Mouse (Mus musculus): ENCODE data around the gene Masp1. TPM values are rescaled to one million over a fixed set of nuclear protein-coding genes. Genes with fewer than 3 reads are reported as not detected.

Gene Masp1
- polyA plus RNA-seq, 1 experiment from 2014 or later: 8.8 TPM

DNA sequence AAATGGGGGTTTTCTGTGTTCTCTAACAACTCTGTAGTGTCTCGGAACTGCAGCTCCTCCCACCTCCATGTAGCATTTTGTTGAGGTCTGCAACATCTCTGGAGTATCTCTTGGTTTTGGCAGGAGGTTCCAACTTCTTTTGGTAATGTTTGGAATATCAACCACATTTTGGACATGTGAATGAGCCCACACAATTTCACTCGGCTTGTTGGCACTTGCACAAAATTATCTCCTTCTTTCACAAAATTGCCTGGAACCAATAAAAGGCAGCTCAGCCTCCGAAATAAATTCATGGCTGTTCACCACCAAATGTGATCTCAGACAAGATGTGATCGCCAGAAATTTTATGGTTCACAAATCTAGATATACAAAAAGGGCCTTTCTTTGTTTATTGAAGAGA lies 8.6 kb upstream of the Masp1 start:
- ATAC-seq (ENCODE audit: low FRiP score, low read depth): no peak
- WGBS: 67% methylated on average over 4 of the region's 4 CpGs
- Histone ChIP-seq H3K9me3 (peaks cover 4% of the 10 kb centered on the region), H3K27ac (no peak overlapping the region), H3K4me3 (no peak overlapping the region), H3K9ac (no peak overlapping the region), H3K4me2 (replicated peaks) (no peak overlapping the region), H3K4me1 (no peaks in the 10 kb centered on the region), H3K36me3 (no peaks in the 10 kb centered on the region), H3K27me3 (no peaks in the 10 kb centered on the region)

DNA sequence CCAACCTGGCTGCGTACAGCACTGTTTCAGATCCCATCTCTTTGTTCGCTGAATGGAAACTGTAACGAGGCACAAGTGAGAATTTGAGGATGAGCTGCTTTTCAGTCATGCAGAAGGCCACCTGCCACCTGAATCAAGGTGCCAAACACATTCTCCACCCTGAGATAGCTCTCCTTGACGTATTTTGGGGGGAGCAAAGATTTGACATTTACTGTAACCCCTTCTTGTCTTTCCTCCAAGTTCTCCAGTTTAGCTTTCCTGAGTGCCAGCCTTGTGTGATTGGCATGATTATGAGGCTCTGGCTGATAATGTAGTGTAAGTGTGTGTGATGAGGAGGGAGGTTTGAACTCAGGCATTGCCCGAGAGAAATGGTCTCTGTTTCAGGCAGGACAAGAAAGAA lies 1.5 kb upstream of the Masp1 start:
- no peak overlapping the region for H3K27ac ChIP-seq
- no peak for ATAC-seq (ENCODE audit: low FRiP score, low read depth)
- no peaks in the 10 kb centered on the region for H3K36me3 ChIP-seq
- 0 out of 2 replicates have a peak, but pooled peaks cover 8% of the 10 kb centered on the region for H3K27me3 ChIP-seq
- H3K4me3 ChIP-seq: no peak overlapping the region
- H3K9ac ChIP-seq: no peak overlapping the region
- H3K4me2 ChIP-seq (replicated peaks): no peak overlapping the region
- H3K9me3 ChIP-seq: peaks cover 4% of the 10 kb centered on the region
- peaks cover 66% of the 10 kb centered on the region for H3K4me1 ChIP-seq
- WGBS: 69% methylated on average over 5 of the region's 5 CpGs

DNA sequence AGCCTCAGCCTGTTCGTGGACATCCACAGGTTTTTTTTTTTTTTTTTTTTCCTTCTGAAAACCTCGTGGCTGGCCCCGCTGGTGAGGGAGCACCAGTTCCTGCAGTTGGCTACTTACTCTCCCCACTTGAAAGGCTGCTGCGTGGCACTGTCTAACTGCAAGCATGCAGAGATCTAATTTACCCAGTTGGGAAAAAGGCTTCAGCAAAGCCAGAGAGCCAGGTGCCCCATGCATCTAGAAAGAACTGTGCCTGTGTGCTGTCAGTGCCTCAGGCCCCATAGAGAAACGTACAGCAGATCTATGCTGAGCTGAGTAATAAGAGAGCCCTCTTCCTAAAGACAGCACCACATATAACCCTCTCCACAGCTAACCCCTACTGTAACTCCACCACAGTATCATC lies 477 bp upstream of the Masp1 start:
- 10% methylated on average over 5 of the region's 5 CpGs for WGBS
- Histone ChIP-seq H3K9ac (no peak overlapping the region), H3K9me3 (peaks cover 4% of the 10 kb centered on the region), H3K4me2 (replicated peaks) (peak overlapping the region; percentile 70), H3K27ac (no peak overlapping the region), H3K4me3 (no peak overlapping the region), H3K4me1 (peaks cover 76% of the 10 kb centered on the region), H3K36me3 (no peaks in the 10 kb centered on the region), H3K27me3 (0 out of 2 replicates have a peak, but pooled peaks cover 8% of the 10 kb centered on the region)
- ATAC-seq (ENCODE audit: low FRiP score, low read depth): no peak

DNA sequence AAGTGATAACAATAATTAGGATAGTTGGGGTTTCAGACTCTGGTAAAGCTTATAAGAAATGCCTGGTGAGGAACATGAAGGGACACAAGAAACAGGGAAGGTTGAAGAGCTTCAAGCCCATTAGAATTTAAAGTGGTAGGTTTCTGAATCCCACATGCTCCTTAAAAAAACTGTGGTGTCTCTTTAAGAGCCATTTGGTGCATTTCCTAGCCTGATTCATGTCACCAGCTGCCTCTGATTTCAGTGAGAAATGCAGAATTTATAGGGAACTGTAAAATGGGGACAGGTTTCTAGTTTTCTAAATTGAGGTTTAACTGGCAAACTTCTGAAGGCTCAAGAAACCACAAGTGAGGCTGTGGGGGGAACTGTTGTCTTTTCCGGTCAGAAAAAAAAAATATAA lies 844 bp downstream of the Masp1 start:
- Histone ChIP-seq H3K4me3 (peak overlapping the region; percentile 41), H3K4me1 (peaks cover 81% of the 10 kb centered on the region), H3K27me3 (0 out of 2 replicates have a peak, but pooled peaks cover 8% of the 10 kb centered on the region), H3K9ac (no peak overlapping the region), H3K27ac (no peak overlapping the region; the same call in 1 of the 2 replicates), H3K36me3 (no peaks in the 10 kb centered on the region), H3K4me2 (replicated peaks) (peak overlapping the region; percentile 70), H3K9me3 (no peaks in the 10 kb centered on the region)
- WGBS: 0% methylated on average over 1 of the region's 1 CpGs
- ATAC-seq (ENCODE audit: low FRiP score, low read depth): no peak

DNA sequence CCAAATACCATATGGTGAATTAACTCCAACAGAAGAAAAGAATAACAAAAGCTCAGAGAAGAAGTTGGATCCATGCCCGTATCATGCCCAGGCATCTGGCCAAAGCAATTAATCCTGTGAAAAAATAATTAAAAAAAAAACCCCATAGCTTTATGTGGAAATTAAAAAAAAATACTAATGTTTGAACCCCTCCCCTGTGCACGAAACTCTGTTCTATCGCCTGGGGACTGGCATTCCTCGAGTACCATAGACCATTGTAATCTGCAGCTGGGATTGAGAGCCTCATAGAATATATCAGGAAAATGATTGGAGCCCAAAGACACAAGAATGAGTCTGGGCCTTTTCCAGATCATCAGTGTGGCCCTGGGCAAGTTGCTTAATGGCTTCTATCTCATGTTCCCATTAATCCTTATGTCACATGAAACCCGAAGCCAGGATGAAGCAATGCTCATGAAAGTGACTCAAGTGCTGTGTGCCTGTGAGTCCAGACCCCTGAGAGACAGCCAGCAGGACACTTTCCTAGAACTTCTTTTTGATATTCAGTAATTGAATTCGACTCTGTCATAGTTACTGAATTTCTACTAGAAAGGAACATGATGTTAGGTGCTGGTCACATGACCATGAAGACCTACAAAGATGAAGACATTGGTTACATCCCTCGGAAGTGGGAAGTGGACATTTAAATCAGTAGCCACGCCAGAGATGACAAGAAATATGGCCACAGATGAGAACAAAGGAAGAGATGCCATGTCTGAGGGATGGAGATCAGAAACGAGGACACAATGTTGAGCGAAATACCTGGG lies 1.8 kb downstream of the Masp1 start:
- 0 out of 2 replicates have a peak, but pooled peaks cover 8% of the 10 kb centered on the region for H3K27me3 ChIP-seq
- H3K4me2 ChIP-seq (replicated peaks): peak overlapping the region; percentile 70
- 67% methylated on average over 10 of the region's 10 CpGs for WGBS
- no peak for ATAC-seq (ENCODE audit: low FRiP score, low read depth)
- H3K4me1 ChIP-seq: peaks cover 81% of the 10 kb centered on the region
- H3K36me3 ChIP-seq: no peaks in the 10 kb centered on the region
- no peak overlapping the region for H3K9ac ChIP-seq
- no peaks in the 10 kb centered on the region for H3K9me3 ChIP-seq
- H3K27ac ChIP-seq: no peak overlapping the region
- no peak overlapping the region for H3K4me3 ChIP-seq

DNA sequence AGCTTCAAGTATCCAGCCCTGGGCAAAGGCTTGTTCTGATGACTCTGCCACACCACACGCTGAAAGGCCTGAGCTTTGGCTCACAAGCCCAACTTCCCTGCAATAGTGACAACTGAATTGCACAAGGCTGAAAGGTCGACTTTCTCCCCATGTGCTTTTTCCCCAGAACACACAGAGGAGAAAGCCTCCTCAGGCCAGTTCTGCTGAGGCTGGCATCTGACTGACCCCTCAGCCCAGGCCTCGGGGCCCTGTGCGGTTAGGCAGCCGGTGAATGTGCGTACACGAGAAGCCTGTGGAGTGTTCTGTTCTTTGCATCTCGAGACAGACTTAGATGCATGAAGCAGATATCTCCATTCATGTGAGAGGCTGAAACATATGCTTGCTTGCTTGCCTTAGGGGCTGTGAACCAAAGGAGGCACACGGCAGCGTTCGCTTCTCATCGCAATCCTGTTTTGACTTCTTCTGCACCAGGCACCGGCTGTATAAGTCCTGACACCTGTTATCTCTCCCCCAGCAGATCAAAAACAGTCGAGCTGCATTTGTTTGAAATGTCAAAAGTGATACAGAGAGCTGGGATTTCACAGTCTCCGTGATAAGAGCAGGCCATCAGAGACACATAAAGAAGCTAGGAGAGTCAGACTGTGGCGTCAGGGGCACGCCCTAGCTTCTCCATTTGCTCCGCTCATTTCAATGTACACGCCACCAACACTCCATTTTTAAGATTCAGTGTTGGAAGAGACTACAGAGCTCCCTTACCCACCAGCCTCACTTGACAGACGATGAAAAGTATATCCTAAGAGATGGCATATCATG lies 2.7 kb downstream of the Masp1 start:
- H3K9ac ChIP-seq: no peak overlapping the region
- 0 out of 2 replicates have a peak, but pooled peaks cover 8% of the 10 kb centered on the region for H3K27me3 ChIP-seq
- H3K4me1 ChIP-seq: peaks cover 74% of the 10 kb centered on the region
- no peak overlapping the region for H3K27ac ChIP-seq
- no peak for ATAC-seq (ENCODE audit: low FRiP score, low read depth)
- peak overlapping the region; percentile 70 for H3K4me2 ChIP-seq (replicated peaks)
- no peak overlapping the region for H3K4me3 ChIP-seq
- no peaks in the 10 kb centered on the region for H3K36me3 ChIP-seq
- H3K9me3 ChIP-seq: no peaks in the 10 kb centered on the region
- 68% methylated on average over 20 of the region's 20 CpGs for WGBS

DNA sequence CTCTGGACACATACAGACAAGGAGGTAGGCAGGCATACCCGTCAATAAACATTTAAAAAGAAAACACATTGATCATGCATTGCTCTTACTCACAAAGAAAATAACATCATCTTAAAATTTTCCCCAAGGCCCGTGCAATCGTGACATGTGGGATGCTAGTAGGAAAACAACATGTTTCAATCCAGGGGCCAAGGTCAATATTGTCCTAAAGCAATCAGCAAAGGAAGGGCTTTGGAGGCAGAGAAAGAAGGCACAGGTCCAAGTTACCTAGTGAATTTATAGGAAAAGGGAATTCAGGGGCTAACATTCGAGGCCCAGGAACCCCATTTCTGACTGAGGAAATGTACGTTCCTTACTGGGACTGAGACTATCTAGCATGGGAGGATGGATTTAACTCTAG lies 3.4 kb downstream of the Masp1 start:
- no peak for ATAC-seq (ENCODE audit: low FRiP score, low read depth)
- Histone ChIP-seq H3K27me3 (0 out of 2 replicates have a peak, but pooled peaks cover 8% of the 10 kb centered on the region), H3K36me3 (no peaks in the 10 kb centered on the region), H3K4me2 (replicated peaks) (no peak overlapping the region), H3K4me1 (peaks cover 66% of the 10 kb centered on the region), H3K27ac (no peak overlapping the region), H3K4me3 (no peak overlapping the region), H3K9me3 (no peaks in the 10 kb centered on the region), H3K9ac (no peak overlapping the region)
- 84% methylated on average over 5 of the region's 5 CpGs for WGBS

DNA sequence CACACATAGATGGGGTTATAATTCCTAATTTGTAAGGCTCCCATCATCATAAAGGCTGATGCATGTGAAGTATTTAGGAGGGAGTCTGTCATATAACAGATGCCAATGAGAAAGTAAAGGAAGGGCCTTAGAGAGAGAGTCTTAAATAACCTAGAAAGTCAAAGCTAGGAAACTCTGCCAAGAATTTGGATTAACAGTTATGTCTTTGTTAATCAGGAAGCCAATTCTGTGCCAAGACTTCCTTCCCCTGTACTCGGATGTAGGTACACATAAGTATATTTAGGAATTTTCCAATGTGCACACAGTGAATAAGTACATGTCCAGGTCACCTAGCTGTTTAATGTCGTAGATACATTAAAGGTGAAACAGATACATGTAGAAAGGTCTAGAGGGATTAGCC lies 4.0 kb downstream of the Masp1 start:
- WGBS: 53% methylated on average over 2 of the region's 2 CpGs
- Histone ChIP-seq H3K27ac (no peak overlapping the region), H3K4me3 (no peak overlapping the region), H3K9ac (no peak overlapping the region), H3K4me2 (replicated peaks) (no peak overlapping the region), H3K4me1 (peaks cover 60% of the 10 kb centered on the region), H3K9me3 (no peaks in the 10 kb centered on the region), H3K27me3 (0 out of 2 replicates have a peak, but pooled peaks cover 5% of the 10 kb centered on the region), H3K36me3 (no peaks in the 10 kb centered on the region)
- ATAC-seq (ENCODE audit: low FRiP score, low read depth): no peak

DNA sequence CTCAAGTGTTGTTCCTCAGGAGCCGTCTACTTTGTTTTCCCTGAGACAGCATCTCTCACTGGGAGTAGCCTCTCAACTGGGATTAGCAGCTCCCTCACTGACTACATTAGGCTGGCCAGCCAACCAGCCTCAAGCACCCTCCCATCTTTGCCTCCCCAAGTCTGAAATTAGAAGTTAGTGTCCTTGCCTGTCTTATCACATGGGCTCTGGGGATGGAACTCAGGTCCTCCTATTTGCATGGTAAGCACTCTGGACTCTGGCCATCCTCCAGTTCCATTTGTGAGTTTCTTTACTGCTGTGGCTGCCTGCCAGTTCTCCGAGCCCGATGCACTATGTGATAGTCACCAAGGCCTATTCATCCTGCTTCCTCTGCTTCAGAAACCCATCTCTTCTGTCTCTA lies 4.8 kb downstream of the Masp1 start:
- no peak overlapping the region for H3K4me3 ChIP-seq
- 67% methylated on average over 3 of the region's 3 CpGs for WGBS
- ATAC-seq (ENCODE audit: low FRiP score, low read depth): no peak

DNA sequence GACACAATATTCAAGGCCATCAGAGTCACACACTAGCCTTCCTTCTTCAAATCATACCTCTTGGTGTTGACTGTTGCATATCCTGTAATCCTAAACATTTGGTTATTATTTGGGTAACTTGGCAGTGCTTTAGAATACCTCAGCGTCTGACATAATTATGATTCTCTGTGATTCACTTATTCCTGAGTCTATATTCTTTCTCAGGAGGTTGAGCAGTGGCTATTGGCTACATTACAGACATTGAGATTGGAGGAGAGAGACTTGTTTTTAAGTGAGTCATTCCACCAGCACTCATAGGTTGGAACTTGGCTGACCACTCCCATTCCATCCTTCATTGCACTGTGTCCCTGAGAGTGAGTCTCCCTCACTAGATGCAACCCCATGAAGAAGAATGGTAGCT lies 7.2 kb downstream of the Masp1 start:
- no peak overlapping the region for H3K4me2 ChIP-seq (replicated peaks)
- H3K27ac ChIP-seq: no peak overlapping the region
- H3K36me3 ChIP-seq: no peaks in the 10 kb centered on the region
- H3K27me3 ChIP-seq: no peaks in the 10 kb centered on the region
- 85% methylated on average over 1 of the region's 1 CpGs for WGBS
- H3K4me3 ChIP-seq: no peak overlapping the region
- no peak for ATAC-seq (ENCODE audit: low FRiP score, low read depth)
- no peak overlapping the region for H3K9ac ChIP-seq
- H3K9me3 ChIP-seq: no peaks in the 10 kb centered on the region
- H3K4me1 ChIP-seq: peaks cover 28% of the 10 kb centered on the region

More for the DNA sequence above, 4.8 kb downstream of the Masp1 start:
- Histone ChIP-seq H3K36me3 (no peaks in the 10 kb centered on the region), H3K9me3 (no peaks in the 10 kb centered on the region), H3K27me3 (no peaks in the 10 kb centered on the region), H3K4me1 (peaks cover 52% of the 10 kb centered on the region), H3K27ac (no peak overlapping the region), H3K9ac (no peak overlapping the region), H3K4me2 (replicated peaks) (no peak overlapping the region)

DNA sequence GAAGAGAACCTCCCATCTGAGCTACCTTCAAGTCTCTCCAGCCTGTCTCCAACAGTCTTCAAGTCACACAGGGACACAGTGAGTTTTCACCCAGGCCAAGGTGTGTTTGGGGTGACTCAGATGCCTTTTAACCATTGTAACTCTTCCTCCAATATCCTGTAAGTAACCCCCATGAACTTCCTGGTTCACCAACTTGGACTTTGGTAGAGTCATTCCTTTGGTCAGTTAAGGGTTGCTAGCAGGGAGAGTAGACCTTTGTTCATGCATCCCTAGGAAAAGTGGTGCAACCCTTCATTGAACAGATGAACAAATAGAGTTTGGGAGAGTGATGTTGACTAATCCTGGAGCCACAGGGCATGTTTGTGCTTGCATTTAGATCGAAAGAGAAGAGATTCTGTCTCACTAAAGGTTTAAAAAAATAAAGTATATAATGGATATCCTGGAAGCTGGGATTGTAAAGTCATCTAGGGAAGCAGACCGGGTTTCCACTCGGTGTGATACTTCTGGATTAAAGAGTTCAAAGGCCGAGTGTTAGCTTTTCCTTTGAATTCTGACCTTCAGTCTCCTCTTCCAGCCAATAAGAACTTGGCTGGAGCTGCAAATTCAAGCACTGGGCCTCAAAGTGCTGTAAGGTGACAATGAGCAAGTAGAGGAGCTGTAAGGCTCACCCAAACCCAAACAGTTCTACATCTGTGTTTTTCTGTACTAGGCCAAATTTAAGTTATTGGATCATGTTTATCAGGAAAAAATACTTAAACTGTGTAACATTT lies 9.3 kb downstream of the Masp1 start:
- Histone ChIP-seq H3K36me3 (no peaks in the 10 kb centered on the region), H3K9me3 (no peaks in the 10 kb centered on the region), H3K9ac (no peak overlapping the region), H3K27me3 (no peaks in the 10 kb centered on the region), H3K4me2 (replicated peaks) (no peak overlapping the region), H3K4me1 (peaks cover 8% of the 10 kb centered on the region), H3K27ac (no peak overlapping the region), H3K4me3 (no peak overlapping the region)
- 71% methylated on average over 4 of the region's 4 CpGs for WGBS
- no peak for ATAC-seq (ENCODE audit: low FRiP score, low read depth)

All from limb, embryonic 13.5 days (tissue).